Mouse (Mus musculus) cortical plate, adult 2 months (tissue): Measurements from ENCODE around the gene Cnr2.

Source experiments
- CTCF ChIP-seq: fragments of 200-500 bp; IDR thresholded peaks from 2 replicates; pipeline ENCODE4 v1.5.1; 2011; ENCODE audit warnings: mild to moderate bottlenecking, control low read depth, low read length; ENCODE audit not compliant: insufficient read depth; ENCODE audit errors: extremely low read depth
- POLR2A ChIP-seq: fragments of 200-500 bp; IDR thresholded peaks from 2 replicates; pipeline ENCODE4 v1.6.1; 2011; ENCODE audit warnings: mild to moderate bottlenecking, low read length, control low read depth; ENCODE audit not compliant: insufficient read depth; ENCODE audit errors: extremely low read depth

- no peak for TF ChIP-seq CTCF
- no peak for TF ChIP-seq POLR2A
Measured at GRCm38 (mm10) chr4:135885676-135886075, 9.5 kb upstream of the Cnr2 start.
